Mouse (Mus musculus): ENCODE data around the gene Gm49358. TPM values are rescaled to one million over a fixed set of nuclear protein-coding genes. Genes with fewer than 3 reads are reported as not detected.

Gm49358 gene
- polyA plus RNA-seq, 1 experiment = not detected

DNA sequence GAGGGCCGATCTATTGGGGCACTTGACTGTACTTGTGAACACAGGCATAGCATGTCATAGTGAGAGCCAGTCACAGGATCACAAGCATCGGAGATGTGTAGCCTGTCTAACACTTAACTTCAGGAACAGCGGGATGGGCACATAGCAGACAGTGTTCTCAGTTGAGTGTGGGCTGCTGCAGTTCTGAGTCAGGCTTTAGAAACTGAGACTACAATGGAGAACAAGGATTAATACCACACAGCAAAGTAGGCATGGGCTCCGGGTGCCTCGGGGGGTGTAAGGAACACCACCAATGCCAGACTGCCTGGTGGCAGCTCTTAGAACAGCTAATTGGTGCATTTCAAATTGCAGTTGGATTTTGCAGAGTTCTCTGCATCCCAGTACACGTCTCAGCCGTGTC lies 57.2 kb downstream of the Gm49358 start:
- DNase-seq = no peak
- H3K4me1 ChIP-seq (ENCODE audit: control insufficient read depth, insufficient read depth, low read length) = peaks cover 6% of the 10 kb centered on the region
- no peak overlapping the region for H3K4me3 ChIP-seq (replicated peaks; ENCODE audit: insufficient read depth, low read depth, low read length)
- no peaks in the 10 kb centered on the region for H3K27me3 ChIP-seq (ENCODE audit: control insufficient read depth, insufficient read depth, low read length)
- TF ChIP-seq CTCF (IDR thresholded peaks at IDR 0.05; ENCODE audit: borderline replicate concordance, insufficient read depth, low read depth, low read length) (no peak), POLR2A (IDR thresholded peaks at IDR 0.05; ENCODE audit: borderline replicate concordance, insufficient read depth, low read length) (no peak)
- no peak overlapping the region for H3K27ac ChIP-seq (ENCODE audit: insufficient read depth, low read length)
- WGBS = 92% methylated on average over 7 of the region's 7 CpGs

GRCm38 (mm10) chr10:86824093-86824492 lies 60.3 kb downstream of the Gm49358 start:
- Histone ChIP-seq H3K4me1 (ENCODE audit: control insufficient read depth, insufficient read depth, low read length) (peaks cover 15% of the 10 kb centered on the region), H3K27ac (ENCODE audit: insufficient read depth, low read length) (no peak overlapping the region), H3K4me3 (replicated peaks; ENCODE audit: insufficient read depth, low read depth, low read length) (no peak overlapping the region), H3K27me3 (ENCODE audit: control insufficient read depth, insufficient read depth, low read length) (no peaks in the 10 kb centered on the region)
- no peak for TF ChIP-seq POLR2A (IDR thresholded peaks at IDR 0.05; ENCODE audit: borderline replicate concordance, insufficient read depth, low read length)
- TF ChIP-seq CTCF (IDR thresholded peaks at IDR 0.05; ENCODE audit: borderline replicate concordance, insufficient read depth, low read depth, low read length) = no peak
- WGBS = 86% methylated on average over 6 of the region's 6 CpGs
- DNase-seq = no peak

DNA sequence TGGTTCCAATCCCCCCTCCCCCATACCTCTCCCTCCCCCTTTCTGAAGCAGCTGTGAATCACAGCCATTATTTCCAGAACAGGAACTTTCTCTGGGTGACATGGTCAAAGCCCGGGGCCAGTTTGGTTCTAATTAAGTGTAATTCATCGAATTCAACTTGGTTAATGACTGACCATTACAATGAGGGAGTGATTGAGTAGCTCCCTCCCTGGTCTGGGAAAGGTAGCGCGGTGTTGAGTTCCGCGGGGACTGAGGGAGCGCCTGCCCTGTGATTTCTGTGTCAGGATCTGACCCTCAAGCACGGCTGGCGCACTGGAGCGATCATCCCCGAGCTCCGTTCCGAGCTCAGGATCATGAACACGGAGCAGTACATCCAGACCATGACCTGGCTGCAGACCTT lies 61.1 kb downstream of the Gm49358 start:
- Histone ChIP-seq H3K4me3 (replicated peaks; ENCODE audit: insufficient read depth, low read depth, low read length) (no peak overlapping the region), H3K4me1 (ENCODE audit: control insufficient read depth, insufficient read depth, low read length) (peaks cover 15% of the 10 kb centered on the region), H3K27ac (ENCODE audit: insufficient read depth, low read length) (no peak overlapping the region), H3K27me3 (ENCODE audit: control insufficient read depth, insufficient read depth, low read length) (no peaks in the 10 kb centered on the region)
- no peak for DNase-seq
- TF ChIP-seq CTCF (IDR thresholded peaks at IDR 0.05; ENCODE audit: borderline replicate concordance, insufficient read depth, low read depth, low read length) (no peak), POLR2A (IDR thresholded peaks at IDR 0.05; ENCODE audit: borderline replicate concordance, insufficient read depth, low read length) (no peak)
- 97% methylated on average over 14 of the region's 14 CpGs for WGBS

- H3K4me3 ChIP-seq (replicated peaks; ENCODE audit: insufficient read depth, low read depth, low read length) = no peak overlapping the region
- H3K27me3 ChIP-seq (ENCODE audit: control insufficient read depth, insufficient read depth, low read length) = no peaks in the 10 kb centered on the region
- WGBS = 25% methylated on average over 10 of the region's 10 CpGs
These were observed 62.2 kb downstream of the Gm49358 start for GRCm38 (mm10) chr10:86825871-86826522.

GRCm38 (mm10) chr10:86826929-86827328 lies 63.2 kb downstream of the Gm49358 start:
- no peak overlapping the region for H3K4me3 ChIP-seq (replicated peaks; ENCODE audit: insufficient read depth, low read depth, low read length)
- 96% methylated on average over 3 of the region's 3 CpGs for WGBS
- H3K27me3 ChIP-seq (ENCODE audit: control insufficient read depth, insufficient read depth, low read length) = no peaks in the 10 kb centered on the region
- H3K4me1 ChIP-seq (ENCODE audit: control insufficient read depth, insufficient read depth, low read length) = peaks cover 15% of the 10 kb centered on the region
- DNase-seq = no peak
- TF ChIP-seq POLR2A (IDR thresholded peaks at IDR 0.05; ENCODE audit: borderline replicate concordance, insufficient read depth, low read length) (no peak), CTCF (IDR thresholded peaks at IDR 0.05; ENCODE audit: borderline replicate concordance, insufficient read depth, low read depth, low read length) (no peak)
- H3K27ac ChIP-seq (ENCODE audit: insufficient read depth, low read length) = no peak overlapping the region

More at GRCm38 (mm10) chr10:86825871-86826522, 62.2 kb downstream of the Gm49358 start:
- TF ChIP-seq POLR2A (IDR thresholded peaks at IDR 0.05; ENCODE audit: borderline replicate concordance, insufficient read depth, low read length) (no peak), CTCF (IDR thresholded peaks at IDR 0.05; ENCODE audit: borderline replicate concordance, insufficient read depth, low read depth, low read length) (no peak)
- Histone ChIP-seq H3K4me1 (ENCODE audit: control insufficient read depth, insufficient read depth, low read length) (peaks cover 15% of the 10 kb centered on the region), H3K27ac (ENCODE audit: insufficient read depth, low read length) (no peak overlapping the region)
- peak; percentile 83 to 88 for DNase-seq

DNA sequence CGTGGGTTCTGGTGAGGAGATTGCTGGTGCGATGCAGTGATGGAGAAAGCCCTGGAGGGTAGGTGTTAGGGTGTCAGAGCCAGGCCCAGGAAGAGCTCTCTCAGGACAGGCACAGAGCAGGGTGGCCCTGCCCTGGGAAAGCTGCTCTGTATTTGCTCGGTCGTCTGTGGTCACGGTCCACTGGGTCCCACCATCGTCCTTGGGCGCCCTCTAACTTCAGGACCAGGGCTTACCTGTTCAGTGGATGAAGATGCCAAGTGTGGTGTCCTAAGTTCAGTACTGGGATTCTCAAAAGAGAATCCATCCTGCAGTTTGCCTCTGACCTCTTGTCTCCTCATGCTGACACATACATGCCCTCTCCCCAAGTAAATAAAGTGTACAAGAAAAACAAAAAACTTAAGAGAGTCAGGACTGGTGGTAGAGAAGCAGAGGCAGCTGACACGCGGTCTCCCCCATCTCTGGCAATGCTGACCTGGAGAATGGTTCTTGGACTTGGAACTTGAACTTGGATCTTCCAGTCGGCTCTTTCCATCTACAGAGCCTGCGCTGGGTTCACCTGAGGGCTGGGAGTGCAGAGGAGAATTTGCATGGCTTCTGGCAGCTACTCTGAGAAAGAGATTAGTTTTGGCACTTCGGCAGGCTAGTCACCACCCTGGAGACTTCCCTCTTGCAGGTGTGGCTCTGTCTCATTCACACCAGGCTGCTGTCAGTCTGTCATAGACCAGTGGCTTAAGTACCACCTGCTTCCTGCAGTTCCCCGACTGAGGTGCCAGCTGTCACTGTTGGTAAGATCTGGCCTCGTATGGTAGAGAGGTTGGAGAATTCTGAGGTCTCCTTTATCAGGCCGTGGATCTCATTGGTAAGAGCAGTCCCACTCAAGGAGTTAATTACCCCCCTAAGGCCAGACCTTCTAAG lies 64.7 kb downstream of the Gm49358 start:
- H3K27me3 ChIP-seq (ENCODE audit: control insufficient read depth, insufficient read depth, low read length) = no peaks in the 10 kb centered on the region
- peaks cover 15% of the 10 kb centered on the region for H3K4me1 ChIP-seq (ENCODE audit: control insufficient read depth, insufficient read depth, low read length)
- TF ChIP-seq POLR2A (IDR thresholded peaks at IDR 0.05; ENCODE audit: borderline replicate concordance, insufficient read depth, low read length) = no peak
- TF ChIP-seq CTCF (IDR thresholded peaks at IDR 0.05; ENCODE audit: borderline replicate concordance, insufficient read depth, low read depth, low read length) = no peak
- no peak overlapping the region for H3K27ac ChIP-seq (ENCODE audit: insufficient read depth, low read length)
- no peak overlapping the region for H3K4me3 ChIP-seq (replicated peaks; ENCODE audit: insufficient read depth, low read depth, low read length)
- DNase-seq = peak in 1 of 2 experiments; percentile 17
- WGBS = 73% methylated on average over 15 of the region's 15 CpGs

DNA sequence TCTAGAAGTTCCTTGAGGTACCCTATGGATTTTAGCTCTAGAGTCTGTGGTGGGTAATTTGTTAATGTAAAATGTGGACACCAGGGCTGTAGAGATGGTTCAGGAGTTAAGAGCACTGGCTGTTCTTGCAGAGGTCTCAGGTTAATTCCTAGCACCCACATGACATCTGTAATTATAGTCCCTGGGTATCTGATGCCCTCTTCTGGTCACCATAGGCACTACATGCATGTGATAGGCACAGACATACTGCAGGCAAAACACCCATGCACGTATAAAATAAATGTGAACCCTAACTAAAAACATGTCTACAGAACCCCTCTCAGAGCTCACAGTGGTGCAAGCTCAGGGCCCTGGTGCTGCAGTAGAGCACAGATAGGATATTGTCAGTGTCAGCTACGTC lies 65.7 kb downstream of the Gm49358 start:
- Histone ChIP-seq H3K4me1 (ENCODE audit: control insufficient read depth, insufficient read depth, low read length) (peaks cover 15% of the 10 kb centered on the region), H3K27ac (ENCODE audit: insufficient read depth, low read length) (no peak overlapping the region), H3K4me3 (replicated peaks; ENCODE audit: insufficient read depth, low read depth, low read length) (no peak overlapping the region), H3K27me3 (ENCODE audit: control insufficient read depth, insufficient read depth, low read length) (no peaks in the 10 kb centered on the region)
- no peak for DNase-seq
- TF ChIP-seq POLR2A (IDR thresholded peaks at IDR 0.05; ENCODE audit: borderline replicate concordance, insufficient read depth, low read length) = no peak
- 0 out of 2 replicates have a peak, but pooled peaks have one; percentile 16 for TF ChIP-seq CTCF (IDR thresholded peaks at IDR 0.05; ENCODE audit: borderline replicate concordance, insufficient read depth, low read depth, low read length)
- 95% methylated on average over 2 of the region's 2 CpGs for WGBS
